Mouse (Mus musculus) cerebellum, postnatal 14 days (tissue): ENCODE measurements at regions not wholly inside any gene's neighbourhood (a gene's known extent, or its start where the extent isn't known, plus 50 kb on each side); places are given as distances from the start of the nearest gene placed in this dataset.
"Not testable (repeated sequence)": the region's sequence is repeated elsewhere in the genome, so short reads cannot be mapped to it uniquely, and the experiment has no call there.

Experiments
- DNase-seq, 2 experiments: peaks; one replicate each; pipeline ENCODE4 v3.0.0; 2021; ENCODE audit warnings: mixed read lengths in 2 of 2

GRCm38 (mm10) chr2:100569891-100570290, 1054.6 kb upstream of the Rag2 start:
- DNase-seq: not testable (repeated sequence)

DNA sequence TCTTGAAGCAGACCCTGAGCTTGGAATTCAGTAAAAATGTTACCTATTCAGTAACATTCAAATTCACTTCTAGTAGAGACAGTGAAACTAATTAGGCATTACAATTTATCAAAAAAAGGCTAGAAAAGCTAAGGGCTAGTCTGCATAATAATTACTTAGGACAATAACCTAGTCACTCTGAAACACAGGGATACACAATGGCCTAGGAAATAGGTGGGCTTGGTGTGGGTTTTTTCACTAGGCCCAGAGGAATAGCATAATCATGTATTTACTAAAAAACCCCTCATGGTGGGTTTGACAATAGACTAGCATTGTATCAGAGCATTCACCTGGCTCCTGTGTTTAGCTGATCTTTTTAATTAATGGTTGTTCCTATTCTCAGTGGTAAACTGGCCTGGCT, 1033.9 kb upstream of the Rag2 start:
- not testable (repeated sequence) for DNase-seq

DNA sequence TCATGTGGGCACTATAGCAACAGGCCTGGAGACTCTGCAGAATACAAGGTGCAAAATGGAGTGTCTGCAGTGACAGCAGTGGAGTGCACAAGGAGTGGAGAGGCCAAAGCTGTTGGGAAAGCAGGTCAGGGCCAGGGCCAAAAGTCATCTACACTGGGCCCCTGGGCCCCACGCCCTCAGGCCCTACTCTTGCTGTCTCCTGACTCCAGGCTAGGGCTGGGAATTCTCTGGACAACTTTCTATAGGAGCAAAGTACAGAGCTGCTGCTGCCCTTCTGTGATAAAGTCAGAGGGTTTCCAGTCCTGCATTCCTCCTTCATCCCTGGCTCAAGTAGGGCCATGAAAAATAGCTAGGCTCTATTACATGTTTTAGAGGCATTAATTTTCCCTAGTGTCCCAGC, 998.3 kb upstream of the Rag2 start:
- not testable (repeated sequence) for DNase-seq

- not testable (repeated sequence) for DNase-seq
These were observed 971.8 kb upstream of the Rag2 start for GRCm38 (mm10) chr2:100652742-100653141.

DNA sequence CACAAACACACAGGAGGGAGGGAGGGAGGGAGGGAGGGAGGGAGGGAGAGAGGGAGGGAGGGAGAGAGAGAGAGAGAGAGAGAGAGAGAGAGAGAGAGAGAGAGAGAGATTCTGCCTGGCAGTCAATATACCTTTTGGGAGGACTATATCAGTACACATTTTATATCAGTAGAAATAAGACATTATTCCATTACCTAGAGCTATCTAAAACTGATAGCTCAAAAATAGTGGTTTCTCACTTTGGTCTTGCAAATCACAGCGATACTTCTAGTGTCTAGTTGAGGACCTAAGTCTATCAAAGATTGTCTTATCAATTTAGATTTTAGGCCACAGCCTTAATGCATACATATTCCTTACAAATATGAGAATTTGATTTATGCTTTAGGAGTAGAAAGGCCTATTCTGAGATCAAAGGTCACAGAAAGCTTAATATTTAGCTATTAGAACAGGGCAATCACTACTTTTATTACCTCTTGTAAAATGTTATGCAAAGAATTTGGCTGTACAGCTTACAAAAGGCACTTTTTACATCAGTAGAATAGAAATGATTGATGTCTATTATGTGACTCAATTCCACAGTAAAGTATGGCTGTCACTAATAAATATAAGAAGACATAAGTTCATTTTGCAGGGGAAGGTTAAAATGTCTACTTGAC, 953.0 kb upstream of the Rag2 start:
- not testable (repeated sequence) for DNase-seq

DNA sequence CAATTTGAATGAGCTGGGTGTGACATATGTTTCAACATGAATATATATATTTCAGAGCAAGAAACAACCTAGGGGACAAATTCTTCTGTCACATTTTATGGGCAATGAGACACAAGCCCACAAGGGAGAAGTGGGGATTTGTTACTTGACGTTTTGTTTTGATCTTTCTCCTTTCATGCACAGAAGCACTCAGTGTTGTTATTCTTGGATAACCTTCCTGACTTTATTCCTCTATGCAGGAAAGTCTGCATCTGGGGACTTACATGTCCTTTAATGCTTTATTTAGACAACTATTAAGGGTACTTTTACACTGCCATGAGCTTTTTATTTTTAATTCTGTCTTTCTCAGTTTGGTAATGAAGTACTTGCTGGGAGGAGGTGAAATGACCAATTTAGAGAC, 916.1 kb upstream of the Rag2 start:
- not testable (repeated sequence) for DNase-seq

DNA sequence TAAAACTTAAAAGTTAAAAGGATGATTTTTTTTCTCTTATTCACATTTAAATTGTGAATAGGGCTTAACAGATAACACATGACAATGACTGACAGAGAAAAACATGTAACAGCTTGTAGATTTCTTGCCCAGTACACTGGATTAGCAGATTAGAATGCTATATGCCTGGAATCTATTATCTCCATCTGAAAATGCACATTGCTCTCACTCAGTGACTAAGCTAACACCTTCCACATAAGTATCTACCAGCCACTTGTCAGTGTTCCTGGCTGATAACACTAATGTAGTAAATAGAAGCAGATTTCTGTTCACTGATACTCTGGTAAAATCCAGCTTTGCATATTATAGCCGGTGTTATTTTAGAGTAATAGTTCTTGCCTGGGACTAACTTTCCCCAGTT, 881.2 kb upstream of the Rag2 start:
- DNase-seq: not testable (repeated sequence)

GRCm38 (mm10) chr2:100755033-100755432, 869.5 kb upstream of the Rag2 start:
- DNase-seq: not testable (repeated sequence)

GRCm38 (mm10) chr2:100785392-100785791, 839.1 kb upstream of the Rag2 start:
- no peak for DNase-seq

GRCm38 (mm10) chr2:100795578-100795977, 828.9 kb upstream of the Rag2 start:
- no peak for DNase-seq

- no peak for DNase-seq
These were observed 827.7 kb upstream of the Rag2 start for GRCm38 (mm10) chr2:100796830-100797229.

GRCm38 (mm10) chr2:100797502-100797901, 827.0 kb upstream of the Rag2 start:
- DNase-seq: no peak

DNA sequence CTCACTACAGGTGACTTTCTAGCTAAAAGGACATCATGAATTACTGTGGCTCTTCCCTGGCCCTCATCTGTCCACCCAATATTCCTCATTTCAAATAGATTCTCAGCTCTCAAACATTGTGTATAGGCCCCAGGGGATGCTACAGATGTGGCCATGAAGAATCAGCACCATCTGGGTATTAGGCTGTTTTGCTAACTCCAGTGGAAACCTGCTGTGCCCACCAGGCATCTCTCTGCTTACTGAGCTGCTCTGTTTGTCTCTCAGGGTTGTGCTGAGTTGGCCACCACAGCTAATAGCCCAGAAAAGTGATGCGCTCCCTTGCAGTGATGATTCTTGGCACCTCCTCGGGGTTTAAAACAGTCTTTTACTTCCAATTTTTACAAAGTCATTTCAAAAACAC, 812.0 kb upstream of the Rag2 start:
- DNase-seq: no peak

DNA sequence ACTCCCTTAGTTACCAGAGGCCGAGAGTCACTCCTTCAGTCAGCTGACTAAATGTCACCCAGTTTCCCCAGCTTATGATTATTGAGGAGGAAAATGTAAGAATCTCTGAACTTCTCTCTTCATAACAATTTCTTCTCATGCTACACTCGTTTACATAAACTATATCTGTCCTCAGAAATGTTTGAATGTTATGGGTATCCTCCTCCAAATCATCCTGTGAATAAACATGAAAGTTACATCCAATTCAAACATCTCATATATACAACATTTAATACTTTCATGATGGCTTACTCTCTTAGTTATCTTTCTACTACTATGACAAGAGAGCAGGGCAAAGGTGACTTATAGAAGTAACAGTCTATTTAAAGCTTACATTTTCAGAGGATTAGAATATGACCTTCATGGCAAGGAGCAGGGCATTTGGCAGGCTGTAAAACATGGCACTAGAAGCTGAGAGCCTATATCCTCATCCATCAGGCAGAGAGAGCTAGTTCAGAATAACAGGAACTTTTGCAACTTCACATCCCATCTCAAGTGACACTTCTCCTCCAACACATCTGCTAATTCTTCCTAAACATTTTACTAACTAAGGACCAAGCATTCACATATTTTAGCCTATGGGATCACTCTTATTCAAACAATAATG, 809.8 kb upstream of the Rag2 start:
- no peak for DNase-seq

- no peak for DNase-seq
These were observed 790.5 kb upstream of the Rag2 start for GRCm38 (mm10) chr2:100834056-100834455.

DNA sequence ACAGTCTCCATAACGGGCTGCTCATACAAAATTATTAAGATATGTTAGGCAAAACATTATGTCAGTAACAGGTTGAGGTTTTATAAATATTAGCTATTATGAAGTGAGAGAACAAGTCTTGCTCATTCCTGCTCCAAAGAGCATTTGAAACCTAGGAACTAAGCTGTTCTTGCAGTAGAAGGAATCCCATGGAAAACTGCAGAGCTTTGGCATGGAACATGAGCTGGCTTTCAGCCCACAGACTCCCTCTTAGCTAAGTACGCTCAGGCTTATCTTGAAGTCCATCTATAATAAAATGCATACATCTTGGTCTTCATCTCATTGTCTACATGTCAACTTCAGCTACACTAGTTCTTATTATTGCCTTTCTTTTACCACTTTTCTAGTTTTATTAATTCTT, 766.7 kb upstream of the Rag2 start:
- peak; percentile 1 to 3 for DNase-seq

DNA sequence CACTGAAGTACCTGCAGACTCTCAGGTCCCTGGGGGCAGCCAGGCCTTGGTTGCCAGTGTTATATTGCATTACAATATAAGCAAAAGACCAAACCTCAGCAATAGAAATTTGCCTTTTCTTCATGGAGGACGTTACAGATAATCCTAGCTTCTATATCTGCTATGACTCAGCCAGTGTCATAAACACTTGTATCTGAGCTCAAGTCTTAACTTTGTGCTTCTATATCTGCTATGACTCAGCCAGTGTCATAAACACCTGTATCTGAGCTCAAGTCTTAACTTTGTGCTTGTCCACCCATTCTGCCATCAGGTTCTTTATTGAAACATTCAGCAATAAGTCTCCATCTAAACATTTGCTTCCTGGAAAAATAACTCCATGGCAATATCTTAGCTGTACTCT, 759.0 kb upstream of the Rag2 start:
- DNase-seq: no peak
